8 mouse cellular contexts compared by ENCODE assay signal in genomic region chr10:95561616-95562015, GRCm38 (mm10). TPM values are rescaled to one million over a fixed set of nuclear protein-coding genes. Genes with fewer than 3 reads are reported as not detected.
DNase-seq lines count a peak whose midpoint lies in the region; ATAC-seq and TF ChIP-seq lines count a peak whose summit lies in the region.

No protein-coding gene starts in this region.

- H3K27me3 ChIP-seq in erythroblast, embryonic 14.5 days (ENCODE audit: control insufficient read depth) = no peaks in the 10 kb centered on the region
- H3K27me3 ChIP-seq in testis, adult 2 months (ENCODE audit: control insufficient read depth, insufficient read depth, low read length) = no peaks in the 10 kb centered on the region
- no peaks in the 10 kb centered on the region for H3K27me3 ChIP-seq in liver, embryonic 13.5 days

- H3K4me2 ChIP-seq in liver, embryonic 13.5 days = peak overlapping the region; percentile 75

- no peak for DNase-seq in testis, postnatal 10 days (ENCODE audit: low spot score)
- no peak for DNase-seq in liver, embryonic 13.5 days
- no peak for DNase-seq in urinary bladder, postnatal 4 days (ENCODE audit: low spot score in 2 of 2)
- no peak for DNase-seq in urinary bladder, postnatal 36 days (ENCODE audit: low spot score in 2 of 2)
- no peak for DNase-seq in cerebellum, postnatal 36 days

- peak overlapping the region; percentile 100 for H3K9ac ChIP-seq in liver, embryonic 13.5 days

- peaks cover 69% of the 10 kb centered on the region for H3K4me1 ChIP-seq in erythroblast, embryonic 14.5 days (ENCODE audit: control insufficient read depth)
- H3K4me1 ChIP-seq in testis, adult 2 months (ENCODE audit: control insufficient read depth, insufficient read depth, low read length) = peaks cover 8% of the 10 kb centered on the region
- H3K4me1 ChIP-seq in liver, embryonic 13.5 days (replicated peaks) = peaks cover 70% of the 10 kb centered on the region

- no peak for ATAC-seq in erythroblast, adult 5-6 weeks (replicated peaks; ENCODE audit: low FRiP score, poor library complexity, severe bottlenecking)
- ATAC-seq in liver, embryonic 13.5 days (ENCODE audit: low read depth) = no peak

- H3K36me3 ChIP-seq in erythroblast, embryonic 14.5 days (ENCODE audit: control insufficient read depth) = peaks cover 60% of the 10 kb centered on the region
- H3K36me3 ChIP-seq in testis, adult 2 months (ENCODE audit: control insufficient read depth, insufficient read depth, low read length) = no peaks in the 10 kb centered on the region
- peaks cover 49% of the 10 kb centered on the region for H3K36me3 ChIP-seq in liver, embryonic 13.5 days

- H3K27ac ChIP-seq in testis, adult 2 months (ENCODE audit: control insufficient read depth, insufficient read depth, low read depth, low read length) = no peak overlapping the region
- peak overlapping the region; percentile 94 for H3K27ac ChIP-seq in liver, embryonic 13.5 days

- WGBS in liver, embryonic 13.5 days (ENCODE audit: insufficient replicate concordance) = 68% methylated on average over 7 of the region's 7 CpGs

- H3K4me3 ChIP-seq in erythroblast, embryonic 14.5 days (replicated peaks) = peak overlapping the region; percentile 73
- peak overlapping the region; percentile 32; the same call in 1 of the 2 replicates for H3K4me3 ChIP-seq in testis, adult 2 months (ENCODE audit: control insufficient read depth, low read depth, low read length)
- peak overlapping the region; percentile 100 for H3K4me3 ChIP-seq in liver, embryonic 13.5 days (replicated peaks)

- TF ChIP-seq CTCF in testis, adult 2 months (IDR thresholded peaks at IDR 0.05; ENCODE audit: control insufficient read depth, insufficient read depth, insufficient replicate concordance, low read depth, low read length) = no peak

- H3K9me3 ChIP-seq in erythroblast, embryonic 14.5 days (ENCODE audit: control insufficient read depth, low read length) = no peaks in the 10 kb centered on the region
- no peaks in the 10 kb centered on the region for H3K9me3 ChIP-seq in liver, embryonic 13.5 days (replicated peaks)

- TF ChIP-seq POLR2A in testis, adult 2 months (IDR thresholded peaks at IDR 0.05; ENCODE audit: control insufficient read depth, low read depth, low read length) = no peak

RNA-seq across cellular contexts. Expression of gene Nudt4, which starts 2.3 kb away (rescaled TPM):
- polyA plus RNA-seq in erythroblast, embryonic 14.5 days (2012) = 21.2 and 28.8 TPM in 2 replicates
- 103 and 137 TPM in 2 replicates for total RNA-seq in erythroblast, adult 5-6 weeks (2015; ENCODE audit: low replicate concordance)
- total RNA-seq in erythroblast, adult 5-6 weeks (2017; ENCODE audit: low replicate concordance) = 135 and 144 TPM in 2 replicates
- polyA plus RNA-seq in testis, adult 2 months (2012; rRNA removed) = 189 and 204 TPM in 2 replicates
- polyA plus RNA-seq in liver, embryonic 13.5 days (2015; fragmentation: Nextera tagmentation; extraction: Ambion mirVana) = 81.7 and 96.5 TPM in 2 replicates

RNA-seq across cellular contexts. Expression of gene Ube2n, which starts 46.7 kb away (rescaled TPM):
- 4.4 and 6.9 TPM in 2 replicates for polyA plus RNA-seq in erythroblast, embryonic 14.5 days (2012)
- total RNA-seq in erythroblast, adult 5-6 weeks (2015; ENCODE audit: low replicate concordance) = 139 and 159 TPM in 2 replicates
- 19.4 and 23.5 TPM in 2 replicates for total RNA-seq in erythroblast, adult 5-6 weeks (2017; ENCODE audit: low replicate concordance)
- polyA plus RNA-seq in testis, adult 2 months (2012; rRNA removed) = 233 and 294 TPM in 2 replicates
- 183 and 200 TPM in 2 replicates for polyA plus RNA-seq in liver, embryonic 13.5 days (2015; fragmentation: Nextera tagmentation; extraction: Ambion mirVana)

RNA-seq across cellular contexts. Expression of gene Mrpl42, which starts 59.9 kb away (rescaled TPM):
- polyA plus RNA-seq in erythroblast, embryonic 14.5 days (2012) = 0.95 and 1.3 TPM in 2 replicates
- 29.2 and 61.9 TPM in 2 replicates for total RNA-seq in erythroblast, adult 5-6 weeks (2015; ENCODE audit: low replicate concordance)
- total RNA-seq in erythroblast, adult 5-6 weeks (2017; ENCODE audit: low replicate concordance) = 18.5 and 27.3 TPM in 2 replicates
- polyA plus RNA-seq in testis, adult 2 months (2012; rRNA removed) = 56.5 and 64.5 TPM in 2 replicates
- polyA plus RNA-seq in liver, embryonic 13.5 days (2015; fragmentation: Nextera tagmentation; extraction: Ambion mirVana) = 255 and 265 TPM in 2 replicates

Comparison
In these comparisons a context has a peak if more than half of its experiments do, and no peak if none do; other contexts are left out.
1. H3K4me3 ChIP-seq: peak in every context shown above with its lines; median percentile 100 in liver, embryonic 13.5 days; 73 in erythroblast, embryonic 14.5 days; 32 in testis, adult 2 months.
2. RNA of gene Ube2n, which starts 46.7 kb away (polyA plus RNA-seq): 233 to 294 TPM in testis, adult 2 months and 183 to 200 TPM in liver, embryonic 13.5 days; 4.4 to 6.9 TPM in erythroblast, embryonic 14.5 days; every median in the first group is over 10 times any median in the second.
3. RNA of gene Mrpl42, which starts 59.9 kb away (polyA plus RNA-seq): 255 to 265 TPM in liver, embryonic 13.5 days and 56.5 to 64.5 TPM in testis, adult 2 months; 0.95 to 1.3 TPM in erythroblast, embryonic 14.5 days; every median in the first group is over 10 times any median in the second.